27 mouse cellular contexts compared by ENCODE assay signal in the genomic region with DNA sequence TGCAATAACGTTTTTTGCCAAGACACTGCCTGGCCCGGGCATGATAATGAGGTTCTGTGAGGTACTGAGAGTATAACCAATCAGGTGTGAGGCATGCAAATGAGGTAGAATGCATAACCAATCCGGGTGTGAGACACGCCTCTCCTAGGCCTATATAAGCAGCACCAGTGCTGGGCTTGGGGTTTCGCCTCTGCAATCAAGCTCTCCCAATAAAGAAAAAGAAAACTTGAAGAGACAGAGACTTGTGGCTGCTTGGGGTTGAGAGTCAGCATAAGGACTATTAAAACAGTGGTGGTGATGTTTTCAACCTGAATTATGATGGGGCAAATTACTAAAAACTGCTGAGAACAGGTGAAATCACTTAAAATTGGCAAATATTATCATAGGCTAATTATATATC. TPM values are rescaled to one million over a fixed set of nuclear protein-coding genes. Genes with fewer than 3 reads are reported as not detected.
"Had no signal": no experiment of that assay in that cellular context is flagged by ENCODE, and none has a peak within 500 bp of the region (broad histone marks: within the 10 kb centered on the region; RNA-seq: fewer than 3 reads in every experiment).

No protein-coding gene starts in this region.

RNA-seq across cellular contexts. Expression of a gene that starts 12.5 kb away (rescaled TPM):
- total RNA-seq: forebrain, postnatal 0 days; gastrocnemius, adult 18-20 months; gastrocnemius, adult 2 months; gastrocnemius, adult 8-10 months; gastrocnemius, postnatal 10 days; granulocyte monocyte progenitor cell, adult 5-6 weeks had no signal
- polyA plus RNA-seq: cortical plate, adult 2 months; embryonic facial prominence, embryonic 10.5 days; embryonic facial prominence, embryonic 11.5 days; embryonic facial prominence, embryonic 12.5 days; erythroblast, embryonic 14.5 days; forebrain, embryonic 10.5 days; forebrain, embryonic 11.5 days; forebrain, embryonic 13.5 days; forebrain, embryonic 14.5 days; forebrain, embryonic 15.5 days; forebrain, embryonic 16.5 days; forebrain, postnatal 0 days; frontal cortex, adult 2 months; heart, embryonic 10.5 days had no signal

RNA-seq across cellular contexts. Expression of a gene that starts 13.8 kb away (rescaled TPM):
- total RNA-seq: forebrain, postnatal 0 days; gastrocnemius, adult 18-20 months; gastrocnemius, adult 2 months; gastrocnemius, adult 8-10 months; gastrocnemius, postnatal 25 days; heart, adult 8-10 months had no signal
- polyA plus RNA-seq: cortical plate, adult 2 months; embryonic facial prominence, embryonic 10.5 days; embryonic facial prominence, embryonic 11.5 days; embryonic facial prominence, embryonic 12.5 days; embryonic facial prominence, embryonic 13.5 days; embryonic facial prominence, embryonic 14.5 days; embryonic facial prominence, embryonic 15.5 days; erythroblast, embryonic 14.5 days; forebrain, embryonic 10.5 days; forebrain, embryonic 11.5 days; forebrain, embryonic 12.5 days; forebrain, embryonic 13.5 days; forebrain, embryonic 14.5 days; forebrain, embryonic 15.5 days; forebrain, embryonic 16.5 days; forebrain, postnatal 0 days; heart, embryonic 10.5 days had no signal

RNA-seq across cellular contexts. Expression of a gene that starts 41.7 kb away (rescaled TPM):
- total RNA-seq: common myeloid progenitor, adult 5-6 weeks; forebrain, postnatal 0 days; gastrocnemius, adult 18-20 months; gastrocnemius, adult 2 months; gastrocnemius, adult 8-10 months; gastrocnemius, postnatal 10 days; gastrocnemius, postnatal 14 days; granulocyte monocyte progenitor cell, adult 5-6 weeks had no signal
- polyA plus RNA-seq: cortical plate, adult 2 months; embryonic facial prominence, embryonic 10.5 days; embryonic facial prominence, embryonic 11.5 days; embryonic facial prominence, embryonic 12.5 days; embryonic facial prominence, embryonic 13.5 days; forebrain, embryonic 10.5 days; forebrain, embryonic 11.5 days; forebrain, embryonic 12.5 days; forebrain, embryonic 13.5 days; forebrain, embryonic 14.5 days; forebrain, embryonic 15.5 days; forebrain, embryonic 16.5 days; forebrain, postnatal 0 days; heart, embryonic 10.5 days had no signal
